Mouse (Mus musculus): Measurements from ENCODE around the gene Olfr126. TPM values are rescaled to one million over a fixed set of nuclear protein-coding genes. Genes with fewer than 3 reads are reported as not detected.

Gene Olfr126
- polyA plus RNA-seq, 2 experiments, result not detected

- Histone ChIP-seq H3K9ac (replicated peaks) (no peak overlapping the region), H3K9me3 (ENCODE audit: control insufficient read depth, low read length) (no peaks in the 10 kb centered on the region), H3K4me1 (replicated peaks; ENCODE audit: control insufficient read depth in 2 of 2, insufficient read depth in 2 of 2, low read length in 1 of 2) (no peaks in the 10 kb centered on the region), H3K27me3 (ENCODE audit: control insufficient read depth, insufficient read depth, low read length) (no peaks in the 10 kb centered on the region), H3K27ac (no peak overlapping the region), H3K4me3 (ENCODE audit: insufficient read depth in 1 of 2, low read depth in 2 of 2, low read length in 2 of 2) (no peak overlapping the region), H3K36me3 (replicated peaks; ENCODE audit: control insufficient read depth, insufficient read depth, low read depth) (no peaks in the 10 kb centered on the region), H3K4me2 (ENCODE audit: low read depth) (no peak overlapping the region)
- TF ChIP-seq EP300 (IDR thresholded peaks at IDR 0.05; ENCODE audit: low read depth) (no peak), CTCF (IDR thresholded peaks at IDR 0.05; ENCODE audit: low read depth) (no peak)
- 32% methylated on average over 3 of the region's 3 CpGs for WGBS (ENCODE audit: insufficient replicate concordance)
- DNase-seq (ENCODE audit: low read depth in 3 of 3, low spot score in 3 of 3), result no peak
- no peak for ATAC-seq (ENCODE audit: insufficient read depth)
Observed at GRCm38 (mm10) chr17:37873830-37874229, 26.5 kb downstream of the Olfr126 start.

GRCm38 (mm10) chr17:37900137-37900536 lies 52.9 kb downstream of the Olfr126 start, which contains the start of gene Olfr127:
Gene Olfr127, plus strand, starts transcription at chr17:37900437.
- WGBS (ENCODE audit: insufficient replicate concordance), result 34% methylated on average over 1 of the region's 1 CpGs
- no peak for DNase-seq (ENCODE audit: low read depth in 3 of 3, low spot score in 3 of 3)

More at GRCm38 (mm10) chr17:37900137-37900536, 52.9 kb downstream of the Olfr126 start, which contains the start of gene Olfr127:
- H3K27ac ChIP-seq, result no peak within 1 kb of the TSS
- no peak within 1 kb of the TSS for H3K4me2 ChIP-seq (ENCODE audit: low read depth)
- no peak within 1 kb of the TSS for H3K9ac ChIP-seq (replicated peaks)
- no peaks in the 10 kb centered on the region for H3K36me3 ChIP-seq (replicated peaks; ENCODE audit: control insufficient read depth, insufficient read depth, low read depth)
- no peaks in the 10 kb centered on the region for H3K27me3 ChIP-seq (ENCODE audit: control insufficient read depth, insufficient read depth, low read length)
- H3K9me3 ChIP-seq (ENCODE audit: control insufficient read depth, low read length), result no peaks in the 10 kb centered on the region
- ATAC-seq (ENCODE audit: insufficient read depth), result no peak
- TF ChIP-seq CTCF (IDR thresholded peaks at IDR 0.05; ENCODE audit: low read depth) (no peak), EP300 (IDR thresholded peaks at IDR 0.05; ENCODE audit: low read depth) (no peak)
- no peaks in the 10 kb centered on the region for H3K4me1 ChIP-seq (replicated peaks; ENCODE audit: control insufficient read depth in 2 of 2, insufficient read depth in 2 of 2, low read length in 1 of 2)
- no peak within 1 kb of the TSS for H3K4me3 ChIP-seq (ENCODE audit: insufficient read depth in 1 of 2, low read depth in 2 of 2, low read length in 2 of 2)

Other genes with a start within 250 kb of the Olfr126 start
- not detected in 2 replicates for gene Olfr115, start 220.4 kb upstream of the Olfr126 start, polyA plus RNA-seq (2012; rRNA removed)
- not detected in 2 replicates for gene Olfr115, start 220.4 kb upstream of the Olfr126 start, polyA plus RNA-seq (2014; fragmentation: Nextera tagmentation; extraction: Ambion mirVana)
- gene Olfr116, start 220.3 kb upstream of the Olfr126 start, polyA plus RNA-seq (2012; rRNA removed), result not detected in 2 replicates
- not detected in 2 replicates for gene Olfr116, start 220.3 kb upstream of the Olfr126 start, polyA plus RNA-seq (2014; fragmentation: Nextera tagmentation; extraction: Ambion mirVana)
- gene Olfr117, start 183.7 kb upstream of the Olfr126 start, polyA plus RNA-seq (2012; rRNA removed), result not detected in 2 replicates
- gene Olfr117, start 183.7 kb upstream of the Olfr126 start, polyA plus RNA-seq (2014; fragmentation: Nextera tagmentation; extraction: Ambion mirVana), result not detected in 2 replicates
- not detected in 2 replicates for gene Olfr118, start 180.5 kb upstream of the Olfr126 start, polyA plus RNA-seq (2012; rRNA removed)
- not detected in 2 replicates for gene Olfr118, start 180.5 kb upstream of the Olfr126 start, polyA plus RNA-seq (2014; fragmentation: Nextera tagmentation; extraction: Ambion mirVana)
- gene Olfr119, start 150.9 kb upstream of the Olfr126 start, polyA plus RNA-seq (2012; rRNA removed), result not detected in 2 replicates
- not detected in 2 replicates for gene Olfr119, start 150.9 kb upstream of the Olfr126 start, polyA plus RNA-seq (2014; fragmentation: Nextera tagmentation; extraction: Ambion mirVana)
- not detected in 2 replicates for gene Olfr120, start 125.7 kb upstream of the Olfr126 start, polyA plus RNA-seq (2012; rRNA removed)
- gene Olfr120, start 125.7 kb upstream of the Olfr126 start, polyA plus RNA-seq (2014; fragmentation: Nextera tagmentation; extraction: Ambion mirVana), result not detected in 2 replicates
- not detected in 2 replicates for gene Olfr121, start 98.6 kb upstream of the Olfr126 start, polyA plus RNA-seq (2012; rRNA removed)
- not detected in 2 replicates for gene Olfr121, start 98.6 kb upstream of the Olfr126 start, polyA plus RNA-seq (2014; fragmentation: Nextera tagmentation; extraction: Ambion mirVana)
- not detected in 2 replicates for gene Olfr122, start 78.9 kb upstream of the Olfr126 start, polyA plus RNA-seq (2012; rRNA removed)
- gene Olfr122, start 78.9 kb upstream of the Olfr126 start, polyA plus RNA-seq (2014; fragmentation: Nextera tagmentation; extraction: Ambion mirVana), result not detected in 2 replicates
- gene Olfr123, start 54.0 kb upstream of the Olfr126 start, polyA plus RNA-seq (2012; rRNA removed), result not detected in 2 replicates
- not detected in 2 replicates for gene Olfr123, start 54.0 kb upstream of the Olfr126 start, polyA plus RNA-seq (2014; fragmentation: Nextera tagmentation; extraction: Ambion mirVana)
- gene Olfr124, start 47.6 kb upstream of the Olfr126 start, polyA plus RNA-seq (2012; rRNA removed), result not detected in 2 replicates
- gene Olfr124, start 47.6 kb upstream of the Olfr126 start, polyA plus RNA-seq (2014; fragmentation: Nextera tagmentation; extraction: Ambion mirVana), result not detected in 2 replicates
- gene Olfr125, start 14.5 kb upstream of the Olfr126 start, polyA plus RNA-seq (2012; rRNA removed), result not detected in 2 replicates
- not detected in 2 replicates for gene Olfr125, start 14.5 kb upstream of the Olfr126 start, polyA plus RNA-seq (2014; fragmentation: Nextera tagmentation; extraction: Ambion mirVana)
- gene Olfr127, start 53.0 kb downstream of the Olfr126 start, polyA plus RNA-seq (2012; rRNA removed), result not detected in 2 replicates
- gene Olfr127, start 53.0 kb downstream of the Olfr126 start, polyA plus RNA-seq (2014; fragmentation: Nextera tagmentation; extraction: Ambion mirVana), result not detected in 2 replicates
- gene Olfr128, start 73.1 kb downstream of the Olfr126 start, polyA plus RNA-seq (2012; rRNA removed), result not detected in 2 replicates
- gene Olfr128, start 73.1 kb downstream of the Olfr126 start, polyA plus RNA-seq (2014; fragmentation: Nextera tagmentation; extraction: Ambion mirVana), result not detected in 2 replicates
- not detected in 2 replicates for gene Olfr761, start 105.6 kb downstream of the Olfr126 start, polyA plus RNA-seq (2012; rRNA removed)
- not detected in 2 replicates for gene Olfr761, start 105.6 kb downstream of the Olfr126 start, polyA plus RNA-seq (2014; fragmentation: Nextera tagmentation; extraction: Ambion mirVana)
- gene Olfr129, start 212.6 kb downstream of the Olfr126 start, polyA plus RNA-seq (2012; rRNA removed), result not detected in 2 replicates
- gene Olfr129, start 212.6 kb downstream of the Olfr126 start, polyA plus RNA-seq (2014; fragmentation: Nextera tagmentation; extraction: Ambion mirVana), result not detected in 2 replicates
- not detected in 2 replicates for gene Olfr130, start 216.4 kb downstream of the Olfr126 start, polyA plus RNA-seq (2012; rRNA removed)
- gene Olfr130, start 216.4 kb downstream of the Olfr126 start, polyA plus RNA-seq (2014; fragmentation: Nextera tagmentation; extraction: Ambion mirVana), result not detected in 2 replicates
- not detected in 2 replicates for gene Olfr131, start 241.2 kb downstream of the Olfr126 start, polyA plus RNA-seq (2012; rRNA removed)
- not detected in 2 replicates for gene Olfr131, start 241.2 kb downstream of the Olfr126 start, polyA plus RNA-seq (2014; fragmentation: Nextera tagmentation; extraction: Ambion mirVana)